Comparison of ENCODE assay signal across 24 mouse cellular contexts in genomic region chr9:77851336-77851735, GRCm38 (mm10).
"Had no signal": no experiment of that assay in that cellular context is flagged by ENCODE, and none has a peak within 500 bp of the region (broad histone marks: within the 10 kb centered on the region; RNA-seq: fewer than 3 reads in every experiment).

No protein-coding gene starts in this region.

- DNase-seq: gastrocnemius, adult 2 months; gastrocnemius, postnatal 10 days; gastrocnemius, postnatal 25 days; heart, adult 18-20 months; heart, postnatal 10 days; heart, postnatal 4 days; kidney, adult 18-20 months; kidney, adult 8-10 months; kidney, postnatal 14 days; kidney, postnatal 4 days had no signal

- H3K27ac ChIP-seq: gastrocnemius, adult 2 months; heart, embryonic 10.5 days; hindbrain, embryonic 10.5 days; hindbrain, embryonic 12.5 days; hindbrain, embryonic 14.5 days; intestine, embryonic 15.5 days; kidney, embryonic 15.5 days; left cerebral cortex, adult 2 months; limb, embryonic 13.5 days; limb, embryonic 15.5 days; liver, embryonic 12.5 days; liver, embryonic 14.5 days had no signal

- H3K4me1 ChIP-seq: hindbrain, embryonic 10.5 days; hindbrain, embryonic 12.5 days; limb, embryonic 13.5 days; limb, embryonic 15.5 days; liver, embryonic 12.5 days had no signal

- ATAC-seq: hindbrain, embryonic 16.5 days; inflammation-experienced regulatory T-cells, adult 6 months; intestine, embryonic 15.5 days; liver, embryonic 12.5 days had no signal

- H3K4me2 ChIP-seq: heart, embryonic 12.5 days; hindbrain, embryonic 12.5 days; hindbrain, embryonic 14.5 days; intestine, embryonic 15.5 days; kidney, embryonic 15.5 days; limb, embryonic 13.5 days; limb, embryonic 15.5 days; liver, embryonic 12.5 days had no signal

- H3K36me3 ChIP-seq: heart, embryonic 10.5 days; heart, embryonic 12.5 days; hindbrain, embryonic 10.5 days; hindbrain, embryonic 12.5 days; intestine, embryonic 15.5 days; kidney, embryonic 15.5 days; limb, embryonic 13.5 days; limb, embryonic 15.5 days; liver, embryonic 12.5 days had no signal

- H3K27me3 ChIP-seq: heart, embryonic 12.5 days; hindbrain, embryonic 12.5 days; intestine, embryonic 15.5 days; kidney, embryonic 15.5 days; limb, embryonic 13.5 days; limb, embryonic 15.5 days; liver, embryonic 12.5 days had no signal

- H3K4me3 ChIP-seq: gastrocnemius, adult 2 months; heart, embryonic 10.5 days; heart, embryonic 12.5 days; hindbrain, embryonic 10.5 days; hindbrain, embryonic 12.5 days; intestine, embryonic 15.5 days; kidney, embryonic 15.5 days; left cerebral cortex, adult 2 months; limb, embryonic 13.5 days; limb, embryonic 15.5 days; liver, embryonic 12.5 days had no signal

- H3K9ac ChIP-seq: heart, embryonic 12.5 days; hindbrain, embryonic 12.5 days; hindbrain, embryonic 14.5 days; intestine, embryonic 15.5 days; kidney, embryonic 15.5 days; limb, embryonic 13.5 days; limb, embryonic 15.5 days; liver, embryonic 12.5 days; liver, embryonic 14.5 days had no signal

- H3K9me3 ChIP-seq: heart, embryonic 10.5 days; heart, embryonic 12.5 days; hindbrain, embryonic 10.5 days; hindbrain, embryonic 12.5 days; intestine, embryonic 15.5 days; kidney, embryonic 15.5 days; limb, embryonic 13.5 days; limb, embryonic 15.5 days; liver, embryonic 12.5 days had no signal
